Mouse (Mus musculus) kidney, postnatal 0 days (tissue): Measurements from ENCODE around the gene Icam4. TPM values are rescaled to one million over a fixed set of nuclear protein-coding genes. Genes with fewer than 3 reads are reported as not detected.
"Not testable (repeated sequence)": the region's sequence is repeated elsewhere in the genome, so short reads cannot be mapped to it uniquely, and the experiment has no call there.

ENCODE experiments used
- ATAC-seq: fragments of 200-750 bp; cut with Nextera tagmentation; replicated peaks from 2 replicates; pipeline ENCODE4 v1.8.0; 2017; ENCODE audit warnings: low read depth, moderate number of reproducible peaks, moderate TSS enrichment, moderate library complexity; ENCODE audit not compliant: low FRiP score
- DNase-seq: peaks from one replicate; pipeline ENCODE4 v3.0.0-alpha.2; 2016; ENCODE audit warnings: low spot score
- H3K27ac ChIP-seq: fragments of 300-500 bp; sonication (generic); 2 replicates; pipeline ENCODE4 v1.5.1; 2014; ENCODE audit warnings: mild to moderate bottlenecking
- H3K27me3 ChIP-seq: fragments of 300-500 bp; sonication (generic); 2 replicates; pipeline ENCODE4 v1.6.1; 2014; ENCODE audit warnings: low read length, mixed read lengths; ENCODE audit not compliant: insufficient read depth
- H3K36me3 ChIP-seq: fragments of 300-500 bp; sonication (generic); 2 replicates; pipeline ENCODE4 v1.6.1; 2014; ENCODE audit warnings: low read length, mixed read lengths; ENCODE audit not compliant: insufficient read depth
- H3K4me1 ChIP-seq: fragments of 300-500 bp; sonication (generic); replicated peaks from 2 replicates; pipeline ENCODE4 v1.6.1; 2014; ENCODE audit warnings: antibody characterized with exemption, low read length, mixed read lengths; ENCODE audit not compliant: insufficient read depth
- H3K4me2 ChIP-seq: fragments of 300-500 bp; sonication (generic); 2 replicates; pipeline ENCODE4 v1.6.1; 2014; ENCODE audit warnings: mild to moderate bottlenecking, low read length, moderate library complexity, mixed read lengths
- H3K4me3 ChIP-seq: fragments of 300-500 bp; sonication (generic); replicated peaks from 2 replicates; pipeline ENCODE4 v1.5.1; 2014; ENCODE audit warnings: low read depth, low read length
- H3K9ac ChIP-seq: fragments of 300-500 bp; sonication (generic); 2 replicates; pipeline ENCODE4 v1.6.1; 2014; ENCODE audit warnings: low read depth, low read length
- H3K9me3 ChIP-seq: fragments of 300-500 bp; sonication (generic); replicated peaks from 2 replicates; pipeline ENCODE4 v1.6.1; 2016; ENCODE audit warnings: low read length, inconsistent platforms, mixed read lengths
- CTCF ChIP-seq: IDR thresholded peaks from 2 replicates; pipeline ENCODE4 v1.5.1; 2016; ENCODE audit warnings: antibody characterized with exemption, low read depth, mild to moderate bottlenecking, moderate library complexity
- WGBS: fragments of 180-500 bp; shearing (Covaris S2); extraction: QIAGEN DNeasy Blood & Tissue Kit; methylation state at CpG from one replicate; pipeline ENCODE4 v1.1.7; 2014; 5-methylcytosine and 5-hydroxymethylcytosine counted together
- polyA plus RNA-seq: library from polyadenylated mRNA; unstranded; fragments of >200 nt; fragmentation: Nextera tagmentation; extraction: Ambion mirVana; gene quantifications from 2 replicates; pipeline ENCODE4 v1.2.1, GENCODE M21; 2015

Gene Icam4
- polyA plus RNA-seq, 1 experiment from 2014 or later = 0.26 TPM

DNA sequence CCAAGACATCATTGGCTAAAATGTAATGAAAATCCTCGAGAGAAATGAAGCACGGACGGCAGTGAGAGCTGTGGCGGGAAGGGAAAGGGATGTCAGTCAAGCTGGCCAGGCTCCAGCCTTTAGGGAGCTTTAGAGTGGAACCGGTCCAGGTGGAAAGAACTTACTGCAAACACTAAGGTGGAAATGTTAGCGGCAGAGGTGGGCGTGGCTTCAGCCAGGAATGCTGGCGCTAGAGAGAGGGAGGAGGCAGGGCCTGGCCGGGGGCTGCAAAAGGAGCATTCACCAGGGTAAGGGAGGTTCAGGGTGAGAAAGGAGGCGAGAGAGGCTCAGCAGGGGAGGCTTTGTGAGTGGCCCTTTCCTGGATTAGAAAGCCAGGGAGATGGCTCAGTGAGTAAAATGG lies 38.3 kb upstream of the Icam4 start:
- no peak for TF ChIP-seq CTCF
- Histone ChIP-seq H3K4me1 (0 out of 2 replicates have a peak, but pooled peaks cover 3% of the 10 kb centered on the region), H3K4me3 (no peak overlapping the region), H3K9me3 (no peaks in the 10 kb centered on the region), H3K27ac (peak overlapping the region; percentile 5; the same call in 1 of the 2 replicates), H3K9ac (no peak overlapping the region), H3K27me3 (no peaks in the 10 kb centered on the region), H3K36me3 (no peaks in the 10 kb centered on the region), H3K4me2 (peak overlapping the region; percentile 36; the same call in 1 of the 2 replicates)
- DNase-seq (peak; percentile 66), ATAC-seq (no peak; the same call in 1 of the 2 replicates)
- WGBS = 3% methylated on average over 10 of the region's 10 CpGs

GRCm38 (mm10) chr9:20991587-20991986 lies 37.6 kb upstream of the Icam4 start:
- Histone ChIP-seq H3K9me3 (no peaks in the 10 kb centered on the region), H3K36me3 (no peaks in the 10 kb centered on the region), H3K27me3 (no peaks in the 10 kb centered on the region), H3K27ac (no peak overlapping the region), H3K9ac (no peak overlapping the region), H3K4me1 (0 out of 2 replicates have a peak, but pooled peaks cover 3% of the 10 kb centered on the region), H3K4me2 (no peak overlapping the region), H3K4me3 (no peak overlapping the region)
- TF ChIP-seq CTCF = no peak
- DNase-seq = no peak
- WGBS = 91% methylated on average over 4 of the region's 4 CpGs
- ATAC-seq = no peak

GRCm38 (mm10) chr9:20993165-20993898 lies 35.8 kb upstream of the Icam4 start:
- H3K27ac ChIP-seq = peak overlapping the region; percentile 43
- H3K4me2 ChIP-seq = no peak overlapping the region
- H3K9ac ChIP-seq = no peak overlapping the region
- H3K36me3 ChIP-seq = no peaks in the 10 kb centered on the region
- no peaks in the 10 kb centered on the region for H3K27me3 ChIP-seq
- TF ChIP-seq CTCF = no peak
- WGBS = 55% methylated on average over 5 of the region's 5 CpGs
- no peaks in the 10 kb centered on the region for H3K9me3 ChIP-seq
- H3K4me3 ChIP-seq = no peak overlapping the region
- ATAC-seq = peak; percentile 66
- no peak for DNase-seq
- H3K4me1 ChIP-seq = 0 out of 2 replicates have a peak, but pooled peaks cover 3% of the 10 kb centered on the region

- no peak for DNase-seq
- Histone ChIP-seq H3K9ac (no peak overlapping the region), H3K27me3 (no peaks in the 10 kb centered on the region), H3K36me3 (no peaks in the 10 kb centered on the region), H3K4me2 (no peak overlapping the region), H3K9me3 (no peaks in the 10 kb centered on the region), H3K4me3 (no peak overlapping the region), H3K27ac (no peak overlapping the region), H3K4me1 (0 out of 2 replicates have a peak, but pooled peaks cover 3% of the 10 kb centered on the region)
- 51% methylated on average over 3 of the region's 3 CpGs for WGBS
- peak; percentile 81 for ATAC-seq
- peak; percentile 53 for TF ChIP-seq CTCF
These were observed 34.1 kb upstream of the Icam4 start for GRCm38 (mm10) chr9:20995069-20995468.

DNA sequence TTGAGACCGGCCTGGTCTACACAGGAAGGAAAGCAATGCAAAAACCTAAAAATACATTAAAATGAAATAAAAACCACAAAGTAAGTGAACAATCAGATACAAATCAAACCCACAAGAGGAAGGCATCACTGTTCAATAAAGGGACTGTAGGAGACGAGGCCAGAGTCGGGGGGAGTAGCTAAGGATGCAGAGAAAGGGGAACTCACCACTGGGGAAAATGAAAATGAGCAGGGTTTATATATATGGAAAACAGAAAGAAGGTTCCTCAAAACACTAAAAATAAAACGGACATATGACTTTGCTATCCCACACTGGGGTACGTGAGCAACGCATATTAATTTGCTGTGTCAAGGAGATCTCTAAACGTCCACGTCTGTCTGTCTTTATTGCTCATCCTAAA lies 32.1 kb upstream of the Icam4 start:
- Histone ChIP-seq H3K27ac (no peak overlapping the region), H3K4me2 (no peak overlapping the region), H3K4me1 (no peaks in the 10 kb centered on the region), H3K9ac (no peak overlapping the region), H3K36me3 (no peaks in the 10 kb centered on the region), H3K27me3 (no peaks in the 10 kb centered on the region), H3K4me3 (no peak overlapping the region), H3K9me3 (no peaks in the 10 kb centered on the region)
- 88% methylated on average over 8 of the region's 8 CpGs for WGBS
- DNase-seq = no peak
- no peak for ATAC-seq
- TF ChIP-seq CTCF = no peak

DNA sequence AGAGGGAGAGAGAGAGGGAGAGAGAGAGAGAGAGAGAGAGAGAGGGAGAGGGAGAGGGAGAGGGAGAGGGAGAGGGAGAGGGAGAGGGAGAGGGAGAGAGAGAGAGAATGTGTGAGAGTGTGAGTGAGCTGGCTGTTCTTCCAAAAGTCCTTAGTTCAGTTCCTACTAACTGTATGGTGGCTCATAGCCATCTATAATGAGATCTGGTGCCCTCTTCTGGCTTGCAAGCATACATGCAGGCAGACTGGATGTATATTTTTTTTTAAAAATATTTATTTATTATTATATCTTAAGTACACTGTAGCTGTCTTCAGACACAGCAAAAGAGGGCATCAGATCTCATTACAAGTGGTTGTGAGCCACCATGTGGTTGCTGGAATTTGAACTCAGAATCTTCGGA lies 30.8 kb upstream of the Icam4 start:
- H3K9ac ChIP-seq, H3K4me2 ChIP-seq, H3K27me3 ChIP-seq, H3K4me3 ChIP-seq, H3K4me1 ChIP-seq, H3K27ac ChIP-seq, H3K36me3 ChIP-seq, ATAC-seq, H3K9me3 ChIP-seq: not testable (repeated sequence)
- DNase-seq = peak; percentile 77
- WGBS = 91% methylated on average over 1 of the region's 1 CpGs
- TF ChIP-seq CTCF = peak; percentile 76
